Mouse (Mus musculus) forebrain, embryonic 11.5 days (tissue): ENCODE data around the gene Cenpu. TPM values are rescaled to one million over a fixed set of nuclear protein-coding genes. Genes with fewer than 3 reads are reported as not detected.

Source experiments
- ATAC-seq: fragments of 200-750 bp; cut with Nextera tagmentation; replicated peaks from 2 replicates; pipeline ENCODE4 v1.8.0; 2017; ENCODE audit warnings: moderate TSS enrichment; ENCODE audit not compliant: low FRiP score
- DNase-seq: peaks from one replicate; pipeline ENCODE4 v3.0.0-alpha.2; 2017; ENCODE audit warnings: low spot score
- H3K27ac ChIP-seq: fragments of 300-500 bp; sonication (generic); 2 replicates; pipeline ENCODE4 v1.5.1; 2014; ENCODE audit warnings: low read depth, low read length
- H3K27me3 ChIP-seq: fragments of 300-500 bp; sonication (generic); 2 replicates; pipeline ENCODE4 v1.6.1; 2014; ENCODE audit warnings: mild to moderate bottlenecking, low read length, mixed read lengths; ENCODE audit not compliant: control insufficient read depth, insufficient read depth
- H3K36me3 ChIP-seq: fragments of 300-500 bp; sonication (generic); 2 replicates; pipeline ENCODE4 v1.6.1; 2014; ENCODE audit warnings: mild to moderate bottlenecking, low read length, moderate library complexity, mixed read lengths; ENCODE audit not compliant: control insufficient read depth, insufficient read depth
- H3K4me1 ChIP-seq: fragments of 300-500 bp; sonication (generic); replicated peaks from 2 replicates; pipeline ENCODE4 v1.6.1; 2014; ENCODE audit warnings: low read length, mixed read lengths; ENCODE audit not compliant: control insufficient read depth, insufficient read depth
- H3K4me2 ChIP-seq: fragments of 300-500 bp; sonication (generic); 2 replicates; pipeline ENCODE4 v1.6.1; 2014; ENCODE audit warnings: low read depth, mild to moderate bottlenecking, low read length, moderate library complexity, mixed read lengths; ENCODE audit not compliant: severe bottlenecking
- H3K4me3 ChIP-seq: fragments of 300-500 bp; sonication (generic); 2 replicates; pipeline ENCODE4 v1.5.1; 2014; ENCODE audit warnings: low read depth, low read length
- H3K9ac ChIP-seq: fragments of 300-500 bp; sonication (generic); 2 replicates; pipeline ENCODE4 v1.6.1; 2014; ENCODE audit warnings: low read length
- H3K9me3 ChIP-seq: fragments of 300-500 bp; sonication (generic); 2 replicates; pipeline ENCODE4 v1.6.1; 2016; ENCODE audit warnings: low read length, mixed read lengths; ENCODE audit not compliant: control insufficient read depth
- whole genome bisulfite sequencing: fragments of 180-500 bp; shearing (Covaris S2); extraction: QIAGEN DNeasy Blood & Tissue Kit; methylation state at CpG from one replicate; pipeline ENCODE4 v1.1.7; 2014; 5-methylcytosine and 5-hydroxymethylcytosine counted together
- polyA plus RNA-seq: library from polyadenylated mRNA; unstranded; fragments of >200 nt; fragmentation: Nextera tagmentation; extraction: Ambion mirVana; gene quantifications from 2 replicates; pipeline ENCODE4 v1.2.1, GENCODE M21; 2014

Cenpu gene
- polyA plus RNA-seq, 1 experiment from 2014 or later = 32.6 TPM

DNA sequence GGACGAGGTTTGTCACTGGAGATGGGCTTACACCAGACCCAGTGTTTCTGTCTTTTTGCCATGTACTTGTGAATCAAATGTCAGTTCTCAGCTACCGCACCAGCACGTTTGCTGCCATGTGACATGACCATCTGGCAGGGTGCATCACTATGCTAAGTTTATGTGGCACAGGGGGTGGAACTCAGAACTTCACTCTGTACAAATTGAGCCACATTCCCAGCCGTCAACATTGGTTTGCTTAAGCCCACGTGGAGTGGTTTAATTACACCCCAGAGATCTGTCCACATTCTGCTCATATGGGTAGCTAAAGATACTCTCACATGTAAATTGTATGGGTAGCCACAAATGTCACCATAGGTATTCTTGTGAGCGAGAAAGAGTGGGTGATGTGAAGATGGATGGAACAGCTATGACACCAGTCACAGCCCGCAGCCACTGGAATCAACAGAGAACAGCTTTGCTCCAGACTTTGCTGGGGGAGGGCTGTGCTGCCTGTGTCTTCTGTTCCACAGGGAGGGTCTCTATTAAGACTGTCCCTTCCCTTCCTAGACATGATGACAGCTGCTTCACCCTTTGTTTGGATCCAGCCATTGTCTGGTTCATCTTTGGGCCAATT, 15.2 kb downstream of the Cenpu start:
- Histone ChIP-seq H3K27ac (no peak overlapping the region), H3K9me3 (no peaks in the 10 kb centered on the region), H3K4me3 (no peak overlapping the region), H3K4me1 (no peaks in the 10 kb centered on the region), H3K4me2 (no peak overlapping the region), H3K36me3 (no peaks in the 10 kb centered on the region; the same call in 1 of the 2 replicates), H3K9ac (no peak overlapping the region), H3K27me3 (no peaks in the 10 kb centered on the region)
- 90% methylated on average over 7 of the region's 7 CpGs for WGBS
- DNase-seq = no peak
- ATAC-seq = no peak

DNA sequence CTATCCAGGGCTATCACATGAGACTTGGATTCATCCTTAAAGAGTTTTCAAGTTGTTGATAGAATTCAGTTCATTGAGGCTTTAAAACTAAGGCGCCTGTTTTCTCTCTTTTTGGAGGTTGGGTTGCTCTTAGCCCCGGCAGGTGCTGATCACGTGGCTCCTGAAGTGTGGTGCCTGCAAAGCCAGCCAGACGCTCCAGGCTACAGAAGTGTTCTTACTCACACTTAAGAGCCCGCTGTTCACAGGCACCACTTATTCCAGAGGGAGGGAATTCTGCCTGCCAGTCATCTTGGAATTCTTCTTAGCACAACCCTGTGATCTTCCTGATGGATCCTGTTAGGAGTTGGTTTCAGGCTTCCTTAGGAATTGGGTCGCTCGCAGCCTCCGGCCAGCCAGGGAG, 16.1 kb downstream of the Cenpu start:
- no peaks in the 10 kb centered on the region for H3K9me3 ChIP-seq
- H3K4me1 ChIP-seq = no peaks in the 10 kb centered on the region
- H3K27ac ChIP-seq = no peak overlapping the region
- no peak for DNase-seq
- no peak for ATAC-seq
- no peak overlapping the region for H3K4me2 ChIP-seq
- H3K9ac ChIP-seq = no peak overlapping the region
- WGBS = 92% methylated on average over 8 of the region's 8 CpGs
- no peak overlapping the region for H3K4me3 ChIP-seq
- H3K36me3 ChIP-seq = no peaks in the 10 kb centered on the region; the same call in 1 of the 2 replicates
- H3K27me3 ChIP-seq = no peaks in the 10 kb centered on the region

- H3K9me3 ChIP-seq = no peaks in the 10 kb centered on the region
- H3K36me3 ChIP-seq = peaks cover 2% of the 10 kb centered on the region; the same call in 1 of the 2 replicates
- ATAC-seq (no peak), DNase-seq (no peak)
- no peaks in the 10 kb centered on the region for H3K27me3 ChIP-seq
- no peak overlapping the region for H3K4me3 ChIP-seq
- no peak overlapping the region for H3K9ac ChIP-seq
- H3K4me2 ChIP-seq = no peak overlapping the region
- WGBS = 82% methylated on average over 2 of the region's 2 CpGs
- no peaks in the 10 kb centered on the region for H3K4me1 ChIP-seq
- no peak overlapping the region for H3K27ac ChIP-seq
Measured at GRCm38 (mm10) chr8:46568942-46569341, 17.1 kb downstream of the Cenpu start.

DNA sequence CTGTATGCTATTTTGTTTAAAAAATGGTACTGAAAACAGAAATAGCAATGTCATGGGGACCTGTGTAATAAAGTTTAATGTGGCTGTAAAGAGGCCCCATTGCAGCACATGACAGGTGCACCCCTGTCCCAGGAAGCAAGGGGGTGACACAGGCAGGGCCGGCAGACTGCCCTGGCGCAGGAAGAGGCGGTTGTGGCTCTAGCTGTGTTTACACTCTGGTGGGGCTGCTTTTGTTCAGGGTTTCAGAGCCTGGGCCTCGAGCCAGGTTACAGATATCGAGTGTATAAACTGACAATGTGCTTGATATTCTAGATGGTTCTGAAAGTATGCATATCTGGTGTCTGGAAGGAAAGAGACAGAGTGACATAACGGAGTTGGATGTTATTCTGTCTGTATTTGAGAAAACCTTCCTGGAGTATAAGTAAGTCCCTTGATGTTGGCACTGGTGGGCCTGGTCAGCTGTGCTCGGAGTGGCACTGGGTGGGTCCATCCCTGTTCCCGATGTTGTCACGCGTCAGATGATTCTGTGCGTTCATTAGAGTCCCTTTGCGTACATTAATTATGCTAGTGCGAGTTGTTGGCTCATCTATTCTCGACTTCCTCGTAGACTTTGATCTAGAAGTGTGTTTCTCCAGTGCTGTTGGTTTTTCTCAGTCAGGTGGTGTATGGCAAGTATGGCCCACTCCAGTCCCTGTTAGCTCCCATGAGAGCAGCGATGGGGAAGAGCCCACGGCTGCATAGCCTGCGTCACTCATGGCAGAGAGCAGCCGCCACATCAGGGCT, 18.0 kb downstream of the Cenpu start:
- Histone ChIP-seq H3K27me3 (no peaks in the 10 kb centered on the region), H3K9ac (no peak overlapping the region), H3K9me3 (no peaks in the 10 kb centered on the region), H3K27ac (no peak overlapping the region), H3K4me3 (no peak overlapping the region), H3K4me1 (no peaks in the 10 kb centered on the region), H3K4me2 (no peak overlapping the region), H3K36me3 (peaks cover 3% of the 10 kb centered on the region; the same call in 1 of the 2 replicates)
- DNase-seq (no peak), ATAC-seq (no peak)
- 95% methylated on average over 19 of the region's 19 CpGs for WGBS

DNA sequence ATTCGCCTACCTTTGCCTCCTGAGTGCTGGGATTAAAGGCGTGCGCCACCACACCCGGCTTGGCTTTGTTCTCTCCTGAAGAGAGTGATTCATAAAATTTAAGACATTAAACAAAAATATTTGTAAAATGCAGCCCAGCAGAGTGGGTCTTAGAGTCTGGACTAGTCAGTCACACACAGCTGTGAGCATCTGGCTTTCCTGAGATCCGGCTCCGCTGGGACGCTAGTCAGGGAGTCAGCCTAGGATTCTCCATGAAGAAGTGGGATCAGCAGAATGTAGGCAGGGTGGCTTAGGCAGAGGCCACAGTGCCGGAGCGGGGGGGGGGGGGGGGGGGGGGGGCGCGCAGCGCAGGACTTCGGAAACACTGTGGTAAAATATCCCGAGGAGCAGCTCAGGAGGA, 18.8 kb downstream of the Cenpu start:
- Histone ChIP-seq H3K27ac (no peak overlapping the region), H3K36me3 (peaks cover 3% of the 10 kb centered on the region; the same call in 1 of the 2 replicates), H3K9ac (no peak overlapping the region), H3K4me2 (no peak overlapping the region), H3K27me3 (no peaks in the 10 kb centered on the region), H3K4me3 (no peak overlapping the region), H3K9me3 (no peaks in the 10 kb centered on the region), H3K4me1 (no peaks in the 10 kb centered on the region)
- DNase-seq (no peak), ATAC-seq (no peak)
- 96% methylated on average over 11 of the region's 14 CpGs for WGBS

DNA sequence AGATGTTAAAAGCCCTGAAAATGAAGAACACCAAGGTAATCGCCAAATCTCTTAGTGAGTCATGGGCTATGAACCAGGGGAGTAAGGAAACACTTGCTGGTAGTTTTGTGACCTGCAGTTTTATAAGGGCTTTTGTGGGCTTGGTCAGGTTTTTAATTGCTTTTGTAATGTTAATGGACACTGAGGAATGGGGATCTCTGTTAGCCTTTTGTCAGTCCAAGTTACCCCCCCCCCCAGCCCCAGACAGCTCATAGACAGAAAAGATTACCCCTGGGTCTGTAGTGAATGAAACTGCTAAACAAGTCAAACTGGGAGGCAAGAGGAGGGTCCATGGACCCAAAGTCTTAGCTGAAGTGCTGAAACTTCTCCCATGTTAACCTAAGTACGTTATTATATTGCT, 21.6 kb downstream of the Cenpu start:
- Histone ChIP-seq H3K4me3 (no peak overlapping the region), H3K4me1 (no peaks in the 10 kb centered on the region), H3K36me3 (peaks cover 6% of the 10 kb centered on the region; the same call in 1 of the 2 replicates), H3K27me3 (no peaks in the 10 kb centered on the region), H3K4me2 (no peak overlapping the region), H3K27ac (no peak overlapping the region), H3K9me3 (no peaks in the 10 kb centered on the region), H3K9ac (no peak overlapping the region)
- ATAC-seq = no peak
- WGBS = 83% methylated on average over 2 of the region's 2 CpGs
- no peak for DNase-seq

- Histone ChIP-seq H3K4me1 (no peaks in the 10 kb centered on the region), H3K27me3 (no peaks in the 10 kb centered on the region), H3K4me3 (no peak overlapping the region), H3K9me3 (no peaks in the 10 kb centered on the region), H3K9ac (no peak overlapping the region), H3K36me3 (peaks cover 6% of the 10 kb centered on the region; the same call in 1 of the 2 replicates), H3K27ac (no peak overlapping the region), H3K4me2 (no peak overlapping the region)
- 97% methylated on average over 2 of the region's 2 CpGs for WGBS
- ATAC-seq (no peak), DNase-seq (no peak)
Measured at GRCm38 (mm10) chr8:46573964-46574363, 22.1 kb downstream of the Cenpu start.

DNA sequence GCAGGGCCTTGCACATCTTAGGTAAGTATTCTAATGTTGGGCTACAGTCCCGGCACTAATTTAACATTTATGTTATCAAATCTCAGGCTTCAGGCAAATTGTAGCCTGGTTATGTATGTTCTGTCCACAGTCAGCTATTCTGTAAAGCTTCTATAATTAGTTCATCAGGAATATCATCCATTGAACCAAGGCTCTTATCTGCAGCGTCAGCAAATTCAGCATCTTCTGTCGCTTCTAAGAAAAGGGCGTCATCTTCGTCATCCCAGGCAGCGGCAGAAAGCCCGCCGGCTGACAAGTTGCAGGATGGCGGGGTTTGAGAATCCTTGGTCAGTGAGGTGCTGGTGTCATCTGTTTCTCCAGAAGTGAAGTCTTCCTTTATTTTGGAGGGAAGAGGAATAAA, 27.0 kb downstream of the Cenpu start:
- 94% methylated on average over 9 of the region's 9 CpGs for WGBS

More for the DNA sequence above, 27.0 kb downstream of the Cenpu start:
- no peaks in the 10 kb centered on the region for H3K4me1 ChIP-seq
- no peaks in the 10 kb centered on the region for H3K27me3 ChIP-seq
- no peak overlapping the region for H3K4me3 ChIP-seq
- H3K4me2 ChIP-seq = no peak overlapping the region
- DNase-seq = no peak
- ATAC-seq = no peak
- H3K36me3 ChIP-seq = peaks cover 7% of the 10 kb centered on the region; the same call in 1 of the 2 replicates
- no peaks in the 10 kb centered on the region for H3K9me3 ChIP-seq
- no peak overlapping the region for H3K27ac ChIP-seq
- no peak overlapping the region for H3K9ac ChIP-seq
